Mouse (Mus musculus): Measurements from ENCODE around the gene Hdac1.
"Not testable (repeated sequence)": the region's sequence is repeated elsewhere in the genome, so short reads cannot be mapped to it uniquely, and the experiment has no call there.

Gene Hdac1

GRCm38 (mm10) chr4:129558321-129558955 is 15.9 kb upstream of the Hdac1 start:
- DNase-seq (ENCODE audit: low read depth, low spot score) = no peak

GRCm38 (mm10) chr4:129557256-129557808 is 14.8 kb upstream of the Hdac1 start:
- no peak for DNase-seq (ENCODE audit: low read depth, low spot score)

DNA sequence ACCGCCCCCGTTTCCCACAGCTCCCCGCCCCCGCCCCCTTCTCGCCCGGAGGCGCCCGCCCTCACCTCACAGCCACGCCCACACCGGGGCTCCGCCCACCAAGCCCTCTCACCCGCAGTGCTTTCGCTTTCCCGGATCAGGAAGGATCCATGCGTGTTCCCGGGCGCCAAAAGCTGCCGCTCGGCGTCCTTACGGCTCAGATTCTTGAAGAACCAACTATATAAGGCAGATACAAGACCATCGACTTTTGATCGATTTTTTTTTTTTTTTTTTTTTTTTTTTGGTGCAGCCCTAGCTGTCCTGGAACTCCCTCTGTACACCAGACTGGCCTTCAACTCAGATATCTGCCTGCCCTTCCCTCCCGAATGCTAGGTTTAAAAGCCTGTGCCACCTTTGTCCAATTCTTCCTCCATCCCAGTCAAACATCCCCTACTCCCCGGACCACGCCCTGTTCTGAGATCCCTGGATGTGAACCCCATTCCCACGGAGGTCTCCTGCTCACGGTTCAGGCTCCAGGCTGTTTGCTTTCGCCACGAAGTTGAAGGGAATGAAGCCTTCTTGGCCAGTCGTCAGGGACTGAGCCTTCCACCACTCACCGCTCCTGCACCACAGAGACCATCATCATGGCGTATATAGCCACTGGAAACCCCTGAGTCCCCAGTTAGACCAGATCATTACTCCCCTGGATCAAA is 14.2 kb upstream of the Hdac1 start:
- DNase-seq (ENCODE audit: low read depth, low spot score) = peak; percentile 72

DNA sequence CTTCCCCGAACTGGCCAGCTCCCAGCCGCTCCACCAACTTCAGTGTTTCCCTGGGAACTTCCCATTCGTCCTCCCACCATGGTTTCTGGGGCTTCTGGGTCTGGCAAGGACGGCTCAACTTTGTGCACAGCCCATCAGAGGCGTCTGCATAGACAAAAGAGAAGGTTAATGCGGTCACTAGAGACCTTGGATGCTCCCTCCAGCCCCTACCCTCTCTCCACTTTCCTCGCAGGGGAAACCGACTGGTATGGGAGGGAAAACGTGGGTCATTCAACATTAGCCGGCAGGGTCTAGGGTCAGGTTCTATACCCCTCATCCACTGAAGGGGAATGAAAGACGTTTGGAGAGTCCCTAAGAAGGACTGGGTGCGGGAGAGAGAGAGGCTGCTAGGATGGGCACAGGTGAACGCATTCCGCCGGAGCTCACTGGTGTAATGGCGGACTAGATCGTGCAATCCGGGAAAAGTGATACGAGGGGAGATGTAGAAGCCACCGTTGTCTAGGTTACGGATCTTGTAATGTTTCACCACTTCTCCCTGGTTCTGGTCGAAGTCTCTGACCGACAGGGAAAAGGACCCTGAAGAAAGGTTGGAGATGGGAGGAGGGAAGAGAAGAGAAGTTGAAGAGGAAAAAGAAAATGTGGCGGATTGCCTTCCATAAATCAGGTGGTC is 13.5 kb upstream of the Hdac1 start:
- DNase-seq (ENCODE audit: low read depth, low spot score) = no peak

DNA sequence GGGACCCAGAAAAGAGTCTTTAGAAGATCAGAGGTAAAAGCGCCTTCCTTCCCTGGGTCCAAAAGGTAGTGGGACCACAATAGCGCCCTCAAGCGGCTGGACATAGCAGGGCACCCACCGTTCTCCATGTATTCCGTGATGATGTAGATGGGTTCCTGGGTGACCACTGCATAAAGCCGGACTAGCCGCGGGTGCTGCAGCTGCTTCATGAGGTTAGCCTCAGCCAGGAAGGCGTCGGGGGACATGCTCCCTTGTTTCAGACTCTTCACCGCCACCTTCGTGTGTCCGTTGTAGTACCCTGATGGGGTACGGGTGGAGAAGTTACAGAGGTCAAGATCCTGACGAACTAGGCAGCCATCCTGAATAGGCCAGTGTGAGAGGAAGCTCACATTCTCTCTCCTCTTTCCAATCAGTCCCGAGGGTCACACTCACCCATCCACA is 12.9 kb upstream of the Hdac1 start:
- DNase-seq (ENCODE audit: low read depth, low spot score) = no peak

GRCm38 (mm10) chr4:129554512-129554911 is 12.0 kb upstream of the Hdac1 start:
- not testable (repeated sequence) for DNase-seq (ENCODE audit: low read depth, low spot score)

DNA sequence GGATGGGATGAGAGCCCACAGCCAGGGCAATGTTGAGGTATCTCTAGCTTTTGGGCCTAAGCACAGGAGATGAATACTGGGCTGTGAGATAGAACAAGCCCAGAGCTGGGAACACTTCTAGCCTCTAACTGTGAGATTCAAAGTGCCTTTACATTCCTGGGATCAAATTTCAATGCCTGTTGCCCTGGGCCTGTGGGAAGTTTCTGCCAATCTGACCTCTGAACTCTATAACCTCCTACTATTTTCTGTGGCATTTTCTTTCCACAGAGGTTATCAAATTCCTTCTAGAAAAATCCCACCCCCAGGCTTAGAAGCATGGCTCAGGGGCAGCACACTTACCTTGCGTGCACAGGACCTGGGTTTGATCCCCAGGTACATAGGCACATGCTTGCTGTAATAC is 7.8 kb upstream of the Hdac1 start:
- no peak for DNase-seq (ENCODE audit: low read depth, low spot score)

DNA sequence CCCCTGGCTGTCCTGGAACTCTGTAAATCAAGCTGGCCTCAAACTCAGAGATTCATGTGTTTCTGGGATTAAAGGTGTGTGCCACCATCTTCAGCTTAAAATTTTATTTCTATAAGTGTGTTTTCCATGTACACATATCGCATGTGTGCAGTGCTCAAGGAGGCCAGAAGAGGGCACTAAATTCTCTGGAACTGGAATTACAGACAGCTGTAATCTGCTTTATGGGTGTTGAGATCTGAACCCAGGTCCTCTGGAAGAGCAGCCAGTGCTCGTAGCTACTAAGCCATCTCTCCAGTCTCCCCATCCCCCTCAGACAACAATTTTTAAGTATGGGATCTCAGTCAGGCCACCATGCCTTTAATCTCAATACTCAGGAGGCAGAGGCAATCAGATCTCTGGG is 6.8 kb upstream of the Hdac1 start:
- DNase-seq (ENCODE audit: low read depth, low spot score) = no peak

- not testable (repeated sequence) for DNase-seq (ENCODE audit: low read depth, low spot score)
Observed at GRCm38 (mm10) chr4:129547631-129548030, 5.1 kb upstream of the Hdac1 start.

- DNase-seq (ENCODE audit: low read depth, low spot score) = no peak
Observed at GRCm38 (mm10) chr4:129544106-129544505, 1.6 kb upstream of the Hdac1 start.

- DNase-seq (ENCODE audit: low read depth, low spot score) = no peak
Observed at GRCm38 (mm10) chr4:129541868-129542591, 483 bp downstream of the Hdac1 start.

- DNase-seq (ENCODE audit: low read depth, low spot score) = no peak
Observed at GRCm38 (mm10) chr4:129540012-129540411, 2.5 kb downstream of the Hdac1 start.

- not testable (repeated sequence) for DNase-seq (ENCODE audit: low read depth, low spot score)
Observed at GRCm38 (mm10) chr4:129528901-129529300, 13.6 kb downstream of the Hdac1 start.

GRCm38 (mm10) chr4:129525889-129526288 is 16.6 kb downstream of the Hdac1 start:
- DNase-seq (ENCODE audit: low read depth, low spot score) = no peak

DNA sequence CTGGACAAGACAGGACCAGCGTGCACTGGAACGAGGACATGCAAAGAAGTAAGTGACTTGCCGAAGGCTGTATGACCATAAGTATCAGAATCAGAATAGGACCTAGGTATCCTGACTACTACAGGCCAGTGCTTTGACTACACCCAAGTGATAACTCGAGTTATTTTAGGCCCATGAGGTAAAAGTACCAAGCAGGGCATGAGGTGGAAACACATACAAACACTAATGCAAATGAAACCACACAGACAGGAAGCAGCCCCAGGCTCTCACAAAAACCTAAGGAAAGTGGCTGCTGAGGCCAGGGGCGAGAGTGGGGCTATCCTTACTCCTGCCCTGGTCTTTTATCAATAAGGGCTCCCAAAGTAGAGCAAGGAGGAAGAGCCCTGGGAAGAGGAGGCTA is 17.2 kb downstream of the Hdac1 start:
- no peak for DNase-seq (ENCODE audit: low read depth, low spot score)

GRCm38 (mm10) chr4:129518519-129518918 is 24.0 kb downstream of the Hdac1 start:
- no peak for DNase-seq (ENCODE audit: low read depth, low spot score)

DNA sequence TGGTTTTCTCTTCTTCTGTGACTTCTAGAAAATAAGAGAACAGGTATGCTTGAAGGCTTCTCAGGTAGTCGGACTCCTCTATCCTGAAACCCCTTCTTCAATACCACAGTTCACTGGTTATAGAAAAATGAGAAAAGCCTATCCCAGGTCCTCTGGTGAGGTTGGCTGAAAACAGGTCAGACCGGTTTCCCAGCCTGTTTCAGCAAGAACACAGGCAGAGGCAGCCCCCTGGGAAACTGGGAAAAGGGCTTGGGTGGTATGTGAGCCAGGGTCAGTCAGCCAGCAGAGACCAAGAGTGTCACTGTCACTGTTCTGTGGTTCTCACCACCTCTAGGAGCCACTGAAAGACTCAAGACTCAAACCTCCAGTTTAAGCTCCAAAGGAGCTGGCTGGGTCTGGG is 25.6 kb downstream of the Hdac1 start:
- no peak for DNase-seq (ENCODE audit: low read depth, low spot score)

- no peak for DNase-seq (ENCODE audit: low read depth, low spot score)
Observed at GRCm38 (mm10) chr4:129514300-129514898, 28.1 kb downstream of the Hdac1 start.

- no peak for DNase-seq (ENCODE audit: low read depth, low spot score)
Observed at GRCm38 (mm10) chr4:129513891-129514290, 28.6 kb downstream of the Hdac1 start.

GRCm38 (mm10) chr4:129513086-129513767 is 29.3 kb downstream of the Hdac1 start, which contains the start of gene Marcksl1:
Gene Marcksl1 (plus strand): TSS chr4:129513581.
- peak; percentile 77 for DNase-seq (ENCODE audit: low read depth, low spot score)
